Mouse (Mus musculus): ENCODE data around the gene Alyref2. TPM values are rescaled to one million over a fixed set of nuclear protein-coding genes. Genes with fewer than 3 reads are reported as not detected.
"Not testable (repeated sequence)": the region's sequence is repeated elsewhere in the genome, so short reads cannot be mapped to it uniquely, and the experiment has no call there.

Gene Alyref2
- total RNA-seq (2021): 1 to 10 TPM; 6.9 to 7.3 TPM
- long read RNA-seq, partial matches to known transcripts: 0 of 4 reads
- long read RNA-seq, other reads (novel, unspliced or antisense): 0 of 4 reads

GRCm38 (mm10) chr1:171503250-171503591 lies at the start of gene Alyref2:
Gene Alyref2 (plus strand): TSS chr1:171503478.
- peak; percentile 83 to 95 for DNase-seq (ENCODE audit: low spot score in 2 of 2)

DNA sequence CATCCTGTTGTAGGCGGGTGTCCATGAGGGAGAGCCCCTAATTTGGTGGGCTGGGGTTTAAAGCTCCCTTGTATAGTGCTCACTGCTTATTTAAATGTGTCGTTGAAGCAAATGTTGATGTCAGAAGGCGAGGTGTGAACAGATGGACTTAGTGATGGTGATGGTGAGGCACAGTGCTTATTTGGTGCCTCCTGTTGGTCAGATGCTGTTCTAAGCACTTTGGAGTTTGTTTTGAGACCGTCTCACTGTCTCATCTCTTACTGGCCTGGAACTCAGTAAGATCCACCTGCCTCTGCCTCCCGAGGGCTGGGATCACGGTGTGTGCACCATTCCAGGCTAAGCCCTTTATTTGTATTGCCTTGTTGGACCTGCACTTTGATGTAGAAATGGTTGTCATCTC lies 48.4 kb upstream of the Alyref2 start:
- DNase-seq (ENCODE audit: low spot score in 2 of 2): no peak

GRCm38 (mm10) chr1:171457568-171457967 lies 45.7 kb upstream of the Alyref2 start:
- DNase-seq (ENCODE audit: low spot score in 2 of 2): no peak

DNA sequence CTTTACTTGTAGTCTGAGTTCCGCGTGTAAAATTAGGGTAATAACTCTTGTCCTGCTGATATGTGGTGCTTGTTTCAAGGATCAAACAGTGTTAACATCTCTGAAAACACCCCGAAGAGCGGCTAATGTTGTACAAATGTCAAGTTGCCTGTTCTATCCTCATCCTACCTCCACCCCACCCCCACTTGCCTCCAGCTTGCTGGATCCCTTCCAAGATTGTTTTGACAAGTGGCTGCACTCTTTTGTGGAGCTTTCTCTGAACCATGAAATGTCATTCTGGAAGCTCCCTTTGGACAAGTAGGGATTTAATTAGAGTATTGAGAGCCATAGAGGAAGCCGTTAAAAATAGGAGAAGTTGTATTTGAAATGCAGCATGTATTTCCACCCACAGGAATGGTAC lies 43.5 kb upstream of the Alyref2 start:
- no peak for DNase-seq (ENCODE audit: low spot score in 2 of 2)

DNA sequence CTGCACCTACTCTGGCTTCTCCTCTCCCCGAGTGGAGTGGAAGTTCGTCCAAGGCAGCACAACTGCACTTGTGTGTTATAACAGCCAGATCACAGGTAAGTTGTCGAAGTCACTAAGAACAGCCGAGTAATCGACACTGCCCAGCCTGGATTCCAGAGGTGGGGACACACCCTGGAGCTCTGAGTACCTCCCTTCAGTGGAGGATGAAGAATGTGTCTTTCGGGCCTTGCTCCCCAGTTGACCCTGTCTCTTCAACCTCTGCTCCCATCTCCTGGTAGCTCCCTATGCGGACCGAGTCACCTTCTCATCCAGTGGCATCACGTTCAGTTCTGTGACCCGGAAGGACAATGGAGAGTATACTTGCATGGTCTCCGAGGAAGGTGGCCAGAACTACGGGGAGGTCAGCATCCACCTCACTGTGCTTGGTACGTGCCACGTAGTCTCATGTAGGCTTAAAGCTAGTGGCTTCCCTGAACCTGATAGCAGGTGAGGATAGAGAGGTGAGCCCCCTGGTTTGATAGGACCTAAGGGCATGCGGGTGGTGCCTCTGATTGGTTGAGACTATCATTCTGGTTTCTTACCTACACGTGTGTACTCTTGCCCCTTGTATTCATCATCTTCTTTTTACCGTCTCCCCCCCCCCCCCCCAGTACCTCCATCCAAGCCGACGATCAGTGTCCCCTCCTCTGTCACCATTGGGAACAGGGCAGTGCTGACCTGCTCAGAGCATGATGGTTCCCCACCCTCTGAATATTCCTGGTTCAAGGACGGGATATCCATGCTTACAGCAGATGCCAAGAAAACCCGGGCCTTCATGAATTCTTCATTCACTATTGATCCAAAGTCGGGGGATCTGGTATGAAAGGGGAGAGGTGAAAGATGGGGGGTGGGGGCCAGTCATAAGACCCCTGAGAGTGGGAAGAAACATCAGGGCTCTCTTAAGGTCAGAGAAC lies 42.5 kb upstream of the Alyref2 start:
- DNase-seq (ENCODE audit: low spot score in 2 of 2): no peak

- no peak for DNase-seq (ENCODE audit: low spot score in 2 of 2)
These were observed 40.1 kb upstream of the Alyref2 start for GRCm38 (mm10) chr1:171463133-171463532.

- DNase-seq (ENCODE audit: low spot score in 2 of 2): no peak
These were observed 37.4 kb upstream of the Alyref2 start for GRCm38 (mm10) chr1:171465749-171466412.

GRCm38 (mm10) chr1:171466565-171466964 lies 36.7 kb upstream of the Alyref2 start:
- DNase-seq (ENCODE audit: low spot score in 2 of 2): no peak

GRCm38 (mm10) chr1:171469678-171470077 lies 33.6 kb upstream of the Alyref2 start:
- DNase-seq (ENCODE audit: low spot score in 2 of 2): no peak

DNA sequence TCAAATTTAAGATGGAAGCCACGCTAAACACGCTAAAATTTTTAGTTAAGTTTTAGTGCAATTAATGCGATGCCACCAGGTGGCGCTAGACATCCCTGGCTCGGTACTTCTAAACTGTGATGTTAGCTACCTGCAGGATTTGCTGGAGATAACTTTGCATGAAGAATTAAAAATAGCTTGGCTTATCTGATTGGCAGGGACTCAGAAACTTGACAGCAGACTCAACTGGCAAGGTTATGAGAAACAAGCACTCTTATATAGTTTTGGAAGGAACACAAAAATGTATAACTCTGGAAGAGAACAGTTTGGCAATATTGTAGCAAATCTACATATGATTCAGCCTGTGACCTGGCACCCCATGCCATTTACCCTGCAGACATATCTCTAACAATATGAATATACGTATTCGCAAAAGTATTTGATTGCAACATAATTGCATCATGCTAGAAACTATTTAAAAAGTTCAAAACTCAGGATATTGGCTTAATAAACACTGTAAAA lies 32.9 kb upstream of the Alyref2 start:
- peak in 1 of 2 experiments; percentile 65 for DNase-seq (ENCODE audit: low spot score in 2 of 2)

DNA sequence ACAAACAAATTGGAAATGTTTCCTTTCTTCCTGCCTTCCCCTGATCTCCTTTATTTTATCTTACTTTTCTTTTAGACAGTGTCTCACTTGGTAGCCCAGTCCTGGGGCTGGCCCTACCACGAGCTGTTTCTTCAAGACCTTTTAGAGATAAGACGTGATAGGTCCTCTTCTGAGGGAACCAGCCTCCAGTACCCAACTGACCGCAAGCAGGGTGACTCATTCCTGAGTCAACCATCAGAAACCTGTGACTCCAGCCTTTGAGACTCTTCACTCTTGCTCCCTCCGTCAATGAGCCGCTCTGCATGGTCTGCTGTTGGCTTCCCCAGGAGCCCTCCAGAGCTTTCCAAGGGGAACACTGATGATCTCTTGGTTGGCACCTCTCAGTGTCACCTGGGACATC lies 32.4 kb upstream of the Alyref2 start:
- no peak for DNase-seq (ENCODE audit: low spot score in 2 of 2)

GRCm38 (mm10) chr1:171471452-171471851 lies 31.8 kb upstream of the Alyref2 start:
- DNase-seq (ENCODE audit: low spot score in 2 of 2): no peak

DNA sequence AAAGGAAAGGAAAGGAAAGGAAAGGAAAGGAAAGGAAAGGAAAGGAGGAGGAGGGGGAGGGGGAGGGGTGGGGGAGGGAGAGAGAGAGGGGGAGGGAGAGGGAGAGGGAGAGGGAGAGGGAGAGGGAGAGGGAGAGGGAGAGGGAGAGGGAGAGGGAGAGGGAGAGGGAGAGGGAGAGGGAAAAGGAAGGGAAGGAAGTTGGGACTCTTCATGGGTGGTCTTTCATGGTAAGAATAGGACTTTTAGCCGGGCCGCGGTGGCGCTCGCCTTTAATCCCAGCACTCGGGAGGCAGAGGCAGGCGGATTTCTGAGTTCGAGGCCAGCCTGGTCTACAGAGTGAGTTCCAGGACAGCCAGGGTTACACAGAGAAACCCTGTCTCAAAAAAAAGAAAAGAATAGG lies 31.3 kb upstream of the Alyref2 start:
- DNase-seq (ENCODE audit: low spot score in 2 of 2): not testable (repeated sequence)

GRCm38 (mm10) chr1:171473506-171473905 lies 29.8 kb upstream of the Alyref2 start:
- no peak for DNase-seq (ENCODE audit: low spot score in 2 of 2)

DNA sequence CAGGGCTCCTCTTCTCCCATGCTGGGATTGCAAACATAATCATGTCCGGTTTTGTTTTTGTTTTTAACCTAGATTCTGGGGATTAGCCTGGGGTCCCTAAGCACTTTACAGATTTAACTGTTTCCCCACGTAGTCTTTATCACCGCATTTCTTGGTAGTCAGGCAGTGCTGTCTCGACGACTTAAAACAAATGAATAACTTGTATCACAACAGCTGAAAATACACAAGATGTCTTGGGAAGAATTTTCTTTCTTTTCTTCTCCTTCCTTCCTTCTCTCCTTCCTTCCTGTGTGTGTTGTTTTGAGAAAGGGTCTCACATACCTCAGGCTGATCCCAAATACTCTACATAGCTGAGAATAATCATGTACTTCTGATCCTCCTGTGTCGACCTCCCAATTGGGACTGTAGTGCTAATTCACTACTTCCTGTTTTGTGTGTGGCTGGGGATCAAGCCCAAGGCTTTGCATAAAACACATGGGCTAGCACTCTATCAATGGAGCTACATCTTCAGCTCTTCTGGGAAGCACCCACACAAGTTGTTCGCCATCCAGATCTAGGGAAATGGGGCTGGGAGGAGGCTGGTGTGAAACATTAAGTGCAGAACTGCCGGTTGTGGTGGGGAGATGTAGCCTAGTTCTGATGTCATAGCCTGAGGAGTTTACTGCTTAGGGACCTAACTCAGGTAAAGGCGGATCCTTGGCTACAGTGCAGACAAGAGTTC lies 29.2 kb upstream of the Alyref2 start:
- no peak for DNase-seq (ENCODE audit: low spot score in 2 of 2)

DNA sequence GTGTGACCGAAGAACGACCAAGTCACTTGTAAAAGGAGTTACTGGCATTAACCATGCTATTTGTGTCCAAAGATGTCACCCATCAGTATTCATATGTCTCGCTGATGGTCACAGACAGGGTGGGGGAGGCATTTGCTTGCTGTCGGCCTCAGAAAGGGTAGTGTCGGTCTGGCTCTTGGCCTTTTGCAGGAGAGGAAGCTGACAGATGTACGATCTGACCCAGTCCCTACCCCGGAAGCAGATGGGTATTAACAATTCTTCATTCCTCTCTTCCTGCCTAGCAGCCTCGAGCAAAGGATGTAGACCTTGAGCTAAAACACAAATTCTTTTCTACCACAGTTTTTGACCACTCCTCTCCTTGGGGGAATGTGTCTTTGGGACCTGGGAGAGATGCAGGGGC lies 26.2 kb upstream of the Alyref2 start:
- no peak for DNase-seq (ENCODE audit: low spot score in 2 of 2)

GRCm38 (mm10) chr1:171477758-171478545 lies 25.3 kb upstream of the Alyref2 start:
- no peak for DNase-seq (ENCODE audit: low spot score in 2 of 2)

GRCm38 (mm10) chr1:171478968-171479367 lies 24.3 kb upstream of the Alyref2 start:
- DNase-seq (ENCODE audit: low spot score in 2 of 2): peak; percentile 61 to 89

DNA sequence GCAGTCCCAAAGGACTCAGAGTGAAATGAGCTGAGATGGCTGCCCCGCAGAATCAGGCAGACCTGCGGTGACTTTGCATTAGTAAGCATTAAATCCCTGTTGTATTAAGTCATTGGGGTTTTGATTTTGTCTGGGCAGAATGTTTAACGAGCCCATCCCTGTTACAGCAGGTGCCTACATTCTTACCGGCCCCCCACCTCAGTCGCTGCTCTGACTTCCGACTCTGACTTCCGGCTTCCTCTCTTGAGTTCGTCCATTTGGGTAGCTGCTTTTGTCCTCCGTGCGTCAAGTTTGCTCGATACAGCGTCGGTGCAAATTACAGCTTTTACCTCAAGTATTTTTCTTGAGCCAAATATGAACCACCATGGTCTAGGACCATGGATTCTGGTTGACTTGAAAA lies 9.0 kb upstream of the Alyref2 start:
- no peak for DNase-seq (ENCODE audit: low spot score in 2 of 2)

GRCm38 (mm10) chr1:171495371-171495770 lies 7.9 kb upstream of the Alyref2 start:
- no peak for DNase-seq (ENCODE audit: low spot score in 2 of 2)

DNA sequence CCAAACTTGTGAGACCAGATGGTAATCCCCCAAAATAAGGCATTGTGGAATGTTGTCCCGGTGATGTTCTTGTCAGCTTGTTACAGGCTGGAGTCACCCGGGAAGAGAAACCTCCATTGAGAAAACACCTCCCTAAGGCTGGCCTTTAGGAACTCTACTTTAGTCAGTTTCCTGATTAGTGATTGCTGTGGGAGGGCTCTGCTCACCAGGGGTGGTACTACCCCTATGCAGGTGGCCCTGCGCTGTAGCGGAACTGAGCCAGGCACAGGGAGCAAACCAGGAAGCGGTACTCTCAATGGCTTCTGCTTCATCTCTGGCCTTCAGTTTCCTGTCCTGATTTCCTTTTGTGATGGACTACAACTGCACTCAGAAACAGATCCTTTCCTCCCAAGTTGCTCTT lies 3.4 kb upstream of the Alyref2 start:
- DNase-seq (ENCODE audit: low spot score in 2 of 2): no peak
